Mouse (Mus musculus) ZHBTc4 (cell line): ENCODE results near the gene Gucy2d.

Experiments
- DNase-seq: peaks from one replicate; pipeline ENCODE4 v3.0.0-alpha.2; 2011; ENCODE audit warnings: low read depth, low spot score

Gucy2d gene

DNA sequence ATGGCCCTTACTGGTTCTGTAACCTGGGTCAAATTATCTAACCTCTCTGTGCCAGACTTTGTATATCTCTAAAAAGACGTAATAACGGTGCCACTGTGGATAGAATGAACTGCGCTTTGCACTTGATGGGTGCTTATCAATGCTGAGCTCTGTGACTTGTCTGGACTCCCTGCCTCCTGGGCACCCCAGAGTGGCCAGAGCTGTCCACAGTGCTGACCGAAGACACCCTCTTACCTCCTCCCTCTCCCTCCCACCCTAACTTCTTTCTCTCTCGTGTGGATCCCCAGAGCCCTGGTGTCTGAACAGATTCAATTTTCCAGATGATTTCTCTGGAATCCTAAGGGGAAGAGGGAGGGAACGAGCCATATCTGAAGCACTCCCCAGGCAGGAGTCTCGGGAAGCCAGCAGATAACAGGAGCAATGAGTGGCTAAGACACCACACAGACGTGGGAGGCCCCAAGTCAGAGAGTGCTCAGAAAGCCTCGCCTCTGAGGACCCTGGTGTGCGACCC is at the start of gene Gucy2d:
TSS of gene Gucy2d (plus strand) at position 461 of the 511 bp plus-strand sequence.
- peak; percentile 42 for DNase-seq

DNA sequence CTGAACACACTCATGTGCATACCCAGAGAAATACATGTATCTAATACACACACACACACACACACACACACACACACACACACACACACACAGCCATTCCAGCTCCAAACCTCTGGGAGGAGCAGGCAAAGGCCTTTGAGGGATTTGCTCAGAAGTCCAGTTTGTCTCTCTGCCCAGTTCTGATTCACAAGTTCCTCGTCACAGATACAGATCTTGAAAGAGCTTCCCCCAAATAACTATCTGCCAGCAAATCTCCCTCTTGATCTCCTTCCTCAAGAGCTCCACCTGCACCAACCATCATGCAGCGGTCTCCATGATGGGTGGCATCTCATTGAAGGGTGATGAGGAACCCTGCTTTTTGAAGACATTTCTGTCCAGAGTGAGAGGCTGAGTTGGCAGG is 49.7 kb upstream of the Gucy2d start:
- no peak for DNase-seq

- DNase-seq = no peak
These were observed 48.8 kb upstream of the Gucy2d start for GRCm38 (mm10) chr7:98391351-98391936.

- DNase-seq = no peak
These were observed 47.6 kb upstream of the Gucy2d start for GRCm38 (mm10) chr7:98392466-98393201.

DNA sequence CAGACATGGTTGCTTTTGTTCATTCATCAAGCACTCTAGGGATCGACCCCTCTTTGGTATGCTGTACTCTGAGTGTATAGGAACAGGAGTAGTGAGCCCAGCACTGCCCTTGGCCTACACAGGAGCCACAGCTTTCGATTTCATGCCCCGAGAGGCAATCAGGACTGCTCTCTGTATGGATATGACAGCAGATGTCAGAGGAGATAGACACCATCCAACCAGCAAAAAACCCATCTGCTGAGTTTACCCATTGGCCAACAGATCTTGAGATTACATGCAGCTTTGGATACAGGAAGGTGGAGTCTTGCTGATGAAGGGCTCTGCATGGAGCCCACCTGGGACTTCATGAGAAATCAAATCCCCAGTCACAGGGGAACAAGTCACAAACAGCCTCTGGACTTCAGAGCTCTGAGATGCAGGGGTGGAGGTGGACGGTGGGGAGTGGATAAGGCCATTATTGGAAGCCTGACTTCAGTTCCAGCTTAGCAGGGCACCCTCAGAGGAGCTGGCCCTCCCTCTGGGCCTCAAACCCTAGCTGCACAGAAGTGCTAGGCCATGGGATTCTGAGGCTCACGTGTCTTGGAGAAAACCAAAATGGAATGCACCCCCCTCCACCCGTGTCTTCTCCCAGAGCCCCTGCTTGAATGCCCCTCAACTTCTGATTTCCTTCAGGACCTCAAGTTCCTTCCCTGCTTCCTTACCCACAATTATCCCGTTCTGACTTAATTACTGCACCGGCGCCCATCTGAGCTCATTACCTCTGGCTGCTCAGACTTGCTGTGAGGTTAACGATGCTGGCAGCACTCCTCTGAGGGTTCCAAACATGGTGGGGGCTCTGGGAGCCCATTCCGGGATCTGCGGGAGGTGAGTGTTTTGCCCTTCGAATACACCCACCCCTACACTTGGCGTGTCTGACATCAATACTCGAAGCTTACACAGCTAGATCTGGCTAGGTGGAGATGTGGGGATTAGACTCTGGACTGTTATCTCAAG is 37.3 kb upstream of the Gucy2d start:
- DNase-seq = no peak

DNA sequence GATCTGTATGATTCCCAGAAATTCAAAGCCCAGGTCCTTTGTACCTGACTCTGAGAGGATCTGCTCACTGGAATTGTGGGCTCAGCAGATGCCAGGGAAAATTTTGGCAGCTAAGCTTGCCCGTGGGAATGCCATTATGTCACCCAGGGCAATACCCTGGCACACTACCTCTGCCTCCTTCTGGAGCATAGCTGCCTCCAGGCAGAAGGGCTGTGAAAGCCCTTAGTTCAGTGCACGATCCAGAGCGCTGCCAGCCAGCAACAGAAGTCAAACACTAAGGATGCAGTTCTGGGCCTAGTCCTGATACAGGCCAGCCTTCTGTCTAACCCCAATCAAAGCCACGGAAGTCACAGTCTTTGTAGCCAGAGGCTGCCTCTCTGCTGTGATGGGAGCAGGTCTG is 36.2 kb upstream of the Gucy2d start:
- DNase-seq = no peak

- no peak for DNase-seq
These were observed 32.6 kb upstream of the Gucy2d start for GRCm38 (mm10) chr7:98407615-98408014.

DNA sequence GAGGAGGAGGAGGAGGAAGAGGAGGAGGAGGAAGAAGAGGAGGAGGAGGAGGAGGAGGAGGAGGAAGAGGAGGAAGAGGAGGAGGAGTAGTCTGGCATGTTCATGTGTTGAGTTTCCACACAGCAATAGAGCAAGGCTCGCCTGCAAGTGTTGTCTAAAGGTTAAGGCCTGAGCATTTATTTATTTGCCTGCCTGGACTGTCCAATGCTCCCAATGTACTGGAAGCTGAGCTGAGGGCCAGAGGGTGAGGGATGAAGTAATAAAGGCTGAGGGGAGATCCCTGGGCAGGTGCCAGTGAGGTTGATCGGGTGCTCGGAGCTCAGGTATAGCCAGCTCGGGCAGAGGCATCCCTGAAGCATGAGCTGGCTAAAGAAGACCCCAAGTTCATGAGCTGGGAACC is 27.1 kb upstream of the Gucy2d start:
- peak; percentile 18 for DNase-seq

GRCm38 (mm10) chr7:98415550-98415949 is 24.7 kb upstream of the Gucy2d start:
- DNase-seq = no peak

DNA sequence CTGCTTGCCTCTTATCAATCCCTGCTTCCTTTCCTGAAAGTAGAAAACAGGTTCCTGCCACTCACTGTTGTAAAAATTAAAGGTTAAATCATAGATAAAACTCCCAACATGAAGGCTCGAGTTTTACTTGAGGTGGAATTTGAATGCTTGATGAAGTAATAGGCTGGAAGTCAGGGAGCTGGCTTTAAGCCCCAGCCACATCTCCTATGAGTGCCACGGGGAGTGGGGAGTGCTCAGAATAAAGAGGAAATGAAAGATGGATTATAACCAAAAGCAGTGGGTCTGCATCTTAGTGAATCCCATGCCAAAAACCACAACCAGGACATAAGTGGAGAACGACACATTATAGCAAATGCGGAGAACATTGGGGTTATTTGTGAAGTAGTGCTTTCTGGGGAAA is 24.2 kb upstream of the Gucy2d start:
- no peak for DNase-seq

- no peak for DNase-seq
These were observed 22.0 kb upstream of the Gucy2d start for GRCm38 (mm10) chr7:98418031-98418805.

- DNase-seq = no peak
These were observed 20.9 kb upstream of the Gucy2d start for GRCm38 (mm10) chr7:98419366-98419765.

DNA sequence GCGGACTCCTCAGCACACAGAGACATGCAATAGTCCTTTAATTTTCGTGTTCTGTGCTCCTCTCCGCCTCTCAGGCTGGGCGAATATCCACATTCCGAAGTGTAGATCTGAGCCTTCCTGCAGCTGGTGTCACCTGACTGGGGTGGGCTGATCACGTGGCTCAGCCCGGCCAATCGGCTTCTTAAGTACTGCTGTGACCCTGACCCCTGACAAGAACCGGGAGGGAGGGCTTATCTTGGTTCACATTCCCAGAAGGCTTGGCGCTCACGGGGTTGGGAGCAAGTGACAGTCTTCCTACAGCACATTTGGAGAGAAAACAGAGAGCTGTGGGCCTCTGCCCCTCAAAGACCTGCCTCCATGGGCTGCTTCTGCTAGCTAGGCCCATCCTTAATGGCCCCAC is 16.7 kb upstream of the Gucy2d start:
- peak; percentile 94 for DNase-seq

- DNase-seq = no peak
These were observed 15.8 kb upstream of the Gucy2d start for GRCm38 (mm10) chr7:98424396-98424795.

DNA sequence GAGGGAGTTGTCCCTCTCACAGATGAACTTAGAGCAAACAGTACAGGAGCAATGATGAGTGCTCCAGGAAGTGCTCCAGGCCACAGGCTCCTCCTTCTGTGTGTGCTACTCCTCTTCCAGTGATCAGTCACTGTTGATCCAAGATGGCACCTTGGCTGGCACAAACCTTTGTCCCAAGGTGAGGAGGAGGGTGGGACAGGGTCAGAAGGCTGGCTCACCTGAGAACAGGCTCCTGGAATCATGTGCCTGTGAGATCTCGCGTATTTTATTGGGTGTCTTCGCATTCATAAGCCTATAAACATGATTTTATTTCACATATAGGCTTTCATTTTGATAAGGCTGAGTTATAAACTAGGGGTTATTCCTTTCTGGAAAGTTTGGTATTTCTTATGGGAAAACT is 14.7 kb upstream of the Gucy2d start:
- DNase-seq = no peak

- no peak for DNase-seq
These were observed 13.6 kb upstream of the Gucy2d start for GRCm38 (mm10) chr7:98426641-98427040.

DNA sequence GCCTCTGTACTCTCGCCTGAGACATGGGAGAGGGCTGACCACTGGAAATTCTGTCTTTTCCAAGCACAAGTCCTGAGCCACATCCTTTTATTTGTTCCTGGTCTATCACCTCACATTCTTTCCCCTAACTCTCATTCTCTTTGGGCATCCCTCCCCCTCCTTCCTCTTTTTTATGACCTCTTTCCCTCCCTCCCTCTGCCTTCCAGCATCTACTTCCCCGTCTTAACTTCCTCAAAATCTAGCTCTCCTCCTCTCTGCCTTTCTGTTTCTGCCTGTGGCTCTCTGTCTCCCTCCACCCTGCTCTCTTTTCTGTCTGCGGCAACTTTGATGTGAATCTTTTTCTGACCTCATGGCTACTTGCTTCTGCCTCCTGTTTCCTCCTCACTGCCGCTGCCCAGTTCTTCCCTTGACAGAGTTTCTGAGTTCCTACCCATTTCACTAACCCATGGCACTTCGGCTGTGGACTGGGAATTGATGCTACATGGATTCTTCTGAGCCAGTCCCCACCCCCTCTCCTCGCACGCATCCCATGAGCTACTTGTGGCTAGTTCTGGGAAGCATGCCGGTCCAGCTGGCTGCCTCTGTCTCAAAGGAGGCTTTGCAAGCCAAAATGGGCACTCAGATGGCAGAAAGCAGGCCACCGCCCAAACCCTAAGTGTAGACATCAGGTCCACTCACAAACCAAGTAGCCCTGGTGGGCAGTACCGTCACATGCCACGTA is 12.9 kb upstream of the Gucy2d start:
- DNase-seq = no peak

DNA sequence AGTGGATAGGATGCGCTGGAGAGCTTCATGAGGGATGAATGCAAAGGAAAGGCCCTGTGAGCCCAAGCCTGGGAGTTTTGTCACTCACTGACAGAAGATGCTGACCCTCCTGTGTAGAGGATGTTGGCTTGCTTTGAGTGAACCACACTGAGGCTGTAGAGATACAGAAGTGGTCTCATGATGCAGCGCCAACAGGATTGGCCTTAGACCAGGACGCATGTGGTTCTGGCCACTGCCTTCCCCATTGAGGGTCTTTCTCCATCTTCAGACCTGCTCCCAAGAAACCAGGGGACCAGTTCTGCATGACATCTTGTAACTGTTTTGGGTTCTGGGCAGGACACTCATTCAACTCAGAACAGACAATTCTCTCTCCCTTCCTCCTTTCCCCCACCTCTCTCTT is 10.6 kb upstream of the Gucy2d start:
- DNase-seq = no peak

GRCm38 (mm10) chr7:98430785-98431184 is 9.4 kb upstream of the Gucy2d start:
- peak; percentile 66 for DNase-seq

- peak; percentile 77 for DNase-seq
These were observed 2.6 kb upstream of the Gucy2d start for GRCm38 (mm10) chr7:98437629-98438028.

DNA sequence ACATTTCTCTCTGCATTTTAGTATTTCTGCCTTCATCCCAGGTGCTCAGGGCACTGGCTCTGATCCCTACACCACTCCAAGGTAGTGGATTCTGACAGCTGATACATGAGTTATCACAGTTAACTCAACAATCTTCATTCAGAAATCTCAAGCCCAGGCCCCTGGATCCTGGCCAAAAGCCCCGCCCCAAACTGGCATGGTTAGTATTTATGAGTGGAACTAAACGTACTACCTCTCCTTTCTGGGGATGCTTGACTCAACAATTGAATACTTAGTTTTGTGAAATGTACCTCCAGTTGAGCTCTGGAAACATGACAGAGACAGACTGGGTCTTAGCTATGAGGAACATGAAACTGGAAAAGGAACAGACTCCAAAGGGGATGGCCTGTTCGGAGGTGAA is 6.7 kb downstream of the Gucy2d start:
- DNase-seq = no peak
